Mouse (Mus musculus) gastrocnemius, postnatal 10 days (tissue): ENCODE measurements around the gene Ppy. TPM values are rescaled to one million over a fixed set of nuclear protein-coding genes. Genes with fewer than 3 reads are reported as not detected.

ENCODE experiments used
- DNase-seq: peaks from one replicate; pipeline ENCODE4 v3.0.0; 2021; ENCODE audit warnings: mixed read lengths
- total RNA-seq, 2 experiments: library from RNA; stranded (reverse); gene quantifications; 2 replicates each; pipeline ENCODE4 v1.2.3; 2021

Ppy gene
- total RNA-seq, 2 experiments from 2014 or later, result not detected

DNA sequence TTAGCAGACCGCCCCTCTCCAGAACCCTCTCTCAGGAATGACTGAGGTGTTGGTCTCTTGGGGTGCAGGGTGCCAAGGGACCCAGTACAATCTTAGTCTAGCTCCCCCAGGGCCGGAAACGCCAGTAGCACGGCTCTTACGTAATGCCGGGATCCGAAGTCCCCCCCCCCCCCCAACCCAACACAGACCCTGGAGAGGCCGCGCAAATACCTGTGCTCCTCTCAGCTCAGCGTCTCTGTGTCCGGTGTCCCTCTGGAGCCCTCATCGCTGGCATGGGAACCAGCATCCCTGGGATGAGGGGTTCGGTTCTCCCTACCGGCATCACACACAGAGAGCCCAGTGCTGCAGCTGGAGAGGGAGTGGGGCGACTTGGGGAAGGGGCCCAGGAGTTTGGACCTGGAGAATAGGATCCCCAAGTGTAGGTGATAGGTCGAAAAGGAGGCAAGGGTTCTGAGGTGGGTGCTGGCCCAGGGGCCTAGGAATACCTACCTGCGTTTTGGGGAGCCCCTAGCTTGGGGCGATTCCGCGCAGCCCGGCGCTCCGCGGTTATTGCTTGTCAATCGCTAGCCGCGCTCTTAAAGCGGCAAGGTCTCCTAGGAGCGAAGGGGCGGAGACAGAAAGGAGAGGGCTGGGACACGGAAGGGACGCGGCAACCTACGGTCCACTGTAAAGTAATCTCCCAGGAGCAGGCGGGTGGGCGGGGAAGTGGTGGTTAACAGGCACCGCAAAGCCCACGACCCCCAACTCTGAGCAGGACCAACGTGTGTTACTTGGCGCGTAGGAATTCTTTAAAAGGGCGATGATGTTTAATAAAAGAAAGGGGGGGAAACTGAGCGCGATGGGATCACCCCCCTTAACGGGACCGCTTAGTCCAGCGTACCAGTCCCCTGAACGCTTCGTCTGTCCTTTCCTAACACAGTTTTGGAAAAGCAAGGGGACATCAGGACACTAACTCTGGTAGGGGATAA, 12.9 kb downstream of the Ppy start, which contains the start of gene Mpp2:
TSS of gene Mpp2 (minus strand) at position 585 of the 968 bp plus-strand sequence.
- peak; percentile 44 for DNase-seq

DNA sequence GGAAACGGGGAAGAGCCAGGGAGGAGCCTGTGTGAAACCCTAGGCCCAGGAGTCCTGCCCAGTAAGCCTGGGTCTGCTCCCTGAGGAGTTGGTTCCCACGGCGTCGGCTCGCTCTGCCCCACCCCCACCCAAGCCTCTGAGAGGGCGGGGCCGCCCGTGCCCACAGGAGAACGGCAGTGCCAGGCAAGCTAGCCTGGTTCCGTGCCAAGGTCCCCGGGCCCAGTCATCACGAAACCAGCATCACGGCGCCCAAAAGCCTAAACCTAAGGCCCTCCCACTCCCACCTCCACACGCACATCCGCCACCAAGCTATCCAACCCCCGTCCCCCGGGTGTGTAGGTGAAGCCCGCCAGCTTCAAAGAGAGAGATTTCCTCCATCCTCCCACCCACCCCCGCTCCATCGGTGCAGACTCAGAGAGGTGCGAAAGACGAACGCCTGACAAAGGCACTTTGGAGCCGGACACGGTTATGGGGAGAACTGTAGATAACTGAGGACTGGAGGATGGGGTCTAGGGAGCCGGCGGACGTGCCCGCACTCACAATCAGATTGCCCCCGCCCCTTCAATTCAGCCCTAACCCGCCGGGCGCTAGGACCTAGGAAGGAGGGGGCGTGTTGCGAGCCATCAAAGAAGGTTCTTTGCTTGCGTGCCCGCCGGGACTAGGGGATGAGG, 13.9 kb downstream of the Ppy start:
- DNase-seq, result peak; percentile 47

GRCm38 (mm10) chr11:102086331-102086730, 14.8 kb downstream of the Ppy start:
- DNase-seq, result no peak

DNA sequence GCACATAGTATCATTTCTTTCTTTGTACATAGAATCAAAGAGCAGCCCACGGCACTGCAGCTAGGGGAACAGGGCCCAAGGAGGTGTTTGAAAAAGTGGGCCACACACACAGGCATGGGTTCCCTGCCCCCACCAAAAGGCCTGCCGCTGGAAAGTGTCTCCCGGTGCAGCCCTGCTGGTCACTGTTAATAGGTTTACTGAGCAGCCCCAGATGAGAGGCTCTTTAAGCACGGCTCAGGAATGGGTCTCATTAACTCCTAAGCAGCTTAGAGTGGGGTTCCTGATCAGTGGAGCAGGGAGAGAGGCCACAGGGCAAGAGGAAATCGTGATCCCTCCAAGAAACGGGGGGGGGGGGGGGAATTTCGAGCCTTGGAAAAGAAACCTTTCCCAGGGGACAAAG, 17.0 kb downstream of the Ppy start:
- no peak for DNase-seq

DNA sequence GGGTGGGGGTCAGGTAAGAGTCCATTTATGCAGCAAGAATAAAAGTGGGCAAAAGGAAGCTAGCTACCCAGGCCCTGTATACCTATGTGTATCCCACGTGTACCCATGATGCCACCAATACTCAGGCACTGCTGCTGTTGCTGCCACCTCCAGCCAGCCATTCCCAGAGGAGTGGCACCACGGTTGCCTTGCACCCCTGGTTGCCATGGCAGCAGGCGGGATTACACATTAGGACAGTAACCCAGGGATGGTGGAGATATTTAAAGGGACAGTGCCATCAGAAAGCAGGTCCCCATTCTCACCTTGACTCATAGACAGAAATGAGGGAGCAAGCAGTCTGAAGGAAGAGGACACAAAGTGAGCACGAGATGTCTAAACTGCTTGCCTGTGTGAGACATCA, 17.9 kb downstream of the Ppy start:
- DNase-seq, result no peak

DNA sequence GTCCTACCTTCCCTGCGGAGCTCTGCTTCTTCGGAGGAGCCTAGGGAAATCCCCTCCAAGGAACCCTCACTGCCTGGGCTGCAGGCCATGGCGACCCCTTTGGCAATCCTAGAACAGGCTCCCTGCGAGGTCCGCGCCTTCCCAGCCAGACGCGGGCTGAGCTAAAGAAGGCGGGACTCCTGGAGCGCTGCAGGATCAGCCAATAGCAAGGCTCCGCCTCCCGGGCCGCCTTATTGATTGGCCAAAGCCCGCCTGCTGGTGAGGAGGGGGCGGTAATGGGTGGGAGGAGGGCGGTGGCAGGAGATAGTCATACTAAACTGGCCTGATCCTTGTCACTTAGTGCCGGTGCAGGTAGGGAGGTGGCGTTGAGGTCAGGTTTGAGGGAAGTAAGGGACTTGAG, 18.8 kb downstream of the Ppy start:
- DNase-seq, result peak; percentile 54

- DNase-seq, result no peak
Observed at GRCm38 (mm10) chr11:102073722-102074121, 27.4 kb downstream of the Ppy start.

DNA sequence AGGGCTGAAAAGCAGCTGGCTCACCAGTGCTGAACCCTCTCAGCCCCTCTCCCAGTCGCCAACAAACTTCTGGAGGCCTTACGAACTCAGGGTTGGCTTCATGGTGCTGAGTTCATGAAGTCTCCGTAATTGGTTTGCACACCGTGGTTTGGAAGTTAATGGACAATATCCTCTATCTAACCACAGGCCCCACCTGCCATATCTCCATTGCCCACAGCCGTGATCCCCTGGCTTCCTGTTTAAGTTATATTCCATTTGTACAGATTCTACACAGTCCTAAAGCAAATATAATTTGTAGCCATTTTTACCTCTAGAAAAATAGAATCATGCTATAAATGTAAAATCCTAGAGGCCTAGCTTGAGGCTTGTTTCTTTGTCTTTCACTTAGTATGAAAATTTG, 28.4 kb downstream of the Ppy start:
- DNase-seq, result no peak

- no peak for DNase-seq
Observed at GRCm38 (mm10) chr11:102070426-102070825, 30.7 kb downstream of the Ppy start.

- no peak for DNase-seq
Observed at GRCm38 (mm10) chr11:102069633-102070032, 31.5 kb downstream of the Ppy start.

DNA sequence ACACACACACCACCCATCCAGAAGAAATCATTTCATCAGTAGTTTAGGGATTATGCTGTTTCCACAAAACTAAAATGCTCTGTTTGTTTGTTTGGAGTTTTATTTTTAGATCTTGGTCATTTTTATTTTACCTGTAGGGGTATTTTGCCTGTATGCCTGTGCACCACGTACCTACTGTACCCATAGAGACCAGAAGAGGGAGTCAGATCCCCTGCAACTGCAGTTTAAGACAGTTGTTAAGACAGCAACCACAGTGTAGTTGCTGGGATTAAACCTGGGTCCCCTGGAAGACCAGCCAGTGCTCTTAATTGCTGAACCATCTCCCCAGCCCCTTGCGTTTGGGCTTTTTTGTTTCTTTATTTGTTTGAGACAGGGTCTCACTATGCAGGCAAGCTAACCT, 32.1 kb downstream of the Ppy start:
- no peak for DNase-seq

DNA sequence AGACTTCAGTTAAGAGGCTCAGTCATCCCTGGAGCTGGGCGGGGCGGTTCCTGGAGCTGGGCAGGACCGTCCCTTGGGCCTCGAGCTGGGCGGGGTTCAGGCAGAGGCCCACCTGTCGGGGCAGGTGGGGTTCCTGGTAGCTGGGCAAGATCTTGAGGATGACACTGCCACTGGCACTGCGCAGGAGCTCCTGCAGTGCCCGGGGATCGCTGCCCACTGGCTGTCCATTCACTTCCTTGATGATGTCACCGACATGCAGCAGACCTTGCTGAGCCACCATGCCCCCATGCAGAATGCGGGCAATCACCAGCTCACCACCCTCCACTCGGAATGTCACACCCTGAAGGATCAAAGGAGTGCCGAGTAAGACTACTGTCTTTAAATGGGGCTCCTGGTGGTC, 38.0 kb downstream of the Ppy start:
- DNase-seq, result no peak

DNA sequence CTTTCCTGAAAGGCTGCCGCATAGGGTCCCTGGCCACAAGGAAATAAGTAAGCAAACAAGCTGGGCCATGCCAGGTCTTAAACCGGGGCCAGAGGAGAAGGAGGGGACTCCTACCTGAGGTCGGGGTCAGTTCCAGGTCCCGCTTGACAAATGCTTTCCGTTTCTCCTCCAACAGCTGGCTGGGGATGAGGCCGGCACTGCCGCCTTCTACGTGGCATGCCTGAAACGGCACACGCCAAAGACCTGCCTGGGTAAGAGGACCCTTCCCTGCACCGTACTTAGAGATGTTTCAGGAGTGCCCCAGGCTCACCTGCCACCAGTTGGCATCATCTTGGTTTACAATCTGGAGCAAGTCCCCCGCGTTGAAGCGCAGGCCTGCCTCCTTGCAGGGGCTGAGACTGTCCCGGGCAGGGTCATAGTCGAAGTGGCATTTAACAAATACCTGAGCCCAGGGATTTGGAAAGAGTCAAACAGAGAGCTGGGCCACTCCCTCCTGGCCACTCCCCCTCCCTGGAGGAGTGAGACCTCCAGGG, 39.1 kb downstream of the Ppy start:
- DNase-seq, result no peak

GRCm38 (mm10) chr11:102061236-102061940, 39.7 kb downstream of the Ppy start:
- DNase-seq, result peak; percentile 71

DNA sequence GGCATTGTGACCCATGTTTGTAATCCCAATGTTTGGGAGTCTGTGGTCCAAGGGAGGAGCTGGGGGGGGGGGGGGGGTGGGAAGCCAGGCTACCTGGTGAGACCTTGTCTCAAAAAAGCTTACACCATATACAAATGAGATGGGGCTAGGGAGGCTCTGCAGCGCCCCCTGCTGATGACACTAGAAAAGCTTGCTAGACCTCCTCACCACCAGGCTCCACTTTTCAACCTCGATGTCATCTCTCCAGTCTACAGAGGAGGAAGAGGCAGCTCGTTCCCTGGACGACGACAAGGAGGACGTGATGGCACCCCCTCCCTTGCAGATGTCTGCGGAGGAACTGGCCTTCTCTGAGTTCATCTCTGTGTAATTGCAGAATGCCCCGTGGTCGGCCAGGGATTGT, 47.3 kb downstream of the Ppy start:
- DNase-seq, result peak; percentile 65

DNA sequence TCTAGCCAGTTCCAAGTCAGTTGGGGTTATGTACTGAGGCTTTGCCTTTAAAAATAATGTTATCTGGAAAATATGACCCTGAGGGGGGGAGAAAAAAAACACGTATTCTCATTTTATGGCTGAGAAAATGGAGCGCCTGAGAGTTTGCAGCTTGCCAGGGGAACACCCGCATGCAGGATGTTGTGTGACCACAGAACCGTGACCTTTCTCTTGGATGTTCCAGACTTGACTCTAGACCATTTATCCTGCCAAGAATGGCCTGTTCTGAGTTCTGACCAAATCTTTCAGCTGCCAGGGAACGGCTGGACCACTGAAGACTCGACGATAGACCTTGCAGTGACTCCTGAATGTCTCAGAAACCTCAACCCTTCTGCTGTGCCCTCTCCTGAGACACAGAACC, 47.9 kb downstream of the Ppy start:
- no peak for DNase-seq

- DNase-seq, result no peak
Observed at GRCm38 (mm10) chr11:102052697-102053096, 48.4 kb downstream of the Ppy start.

DNA sequence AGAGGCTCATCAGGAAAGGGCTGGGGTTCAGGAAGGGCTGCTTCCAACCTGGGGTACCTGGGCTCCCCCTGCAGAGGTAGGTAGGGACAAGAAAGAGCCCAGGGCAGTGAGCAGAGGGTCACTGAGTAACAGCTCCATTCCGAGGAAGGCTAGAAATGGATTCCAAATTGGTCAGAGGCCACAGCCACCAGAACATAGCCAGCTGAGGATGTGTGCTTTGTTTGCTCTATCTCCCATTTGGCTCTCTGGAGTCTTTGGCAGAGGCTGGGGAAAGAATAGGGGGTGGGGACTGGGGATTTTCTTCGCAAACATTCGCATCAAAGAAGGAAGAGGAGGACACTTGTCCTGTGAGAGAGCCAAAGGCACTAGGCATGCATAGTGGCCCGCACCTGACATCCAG, 49.2 kb downstream of the Ppy start:
- DNase-seq, result no peak

- DNase-seq, result peak; percentile 48
Observed at GRCm38 (mm10) chr11:102051541-102051940, 49.6 kb downstream of the Ppy start.
